Mouse (Mus musculus) embryonic fibroblast, embryonic 13.5 days (primary cell): ENCODE results near the gene Kcnh5. TPM values are rescaled to one million over a fixed set of nuclear protein-coding genes. Genes with fewer than 3 reads are reported as not detected.
A peak's percentile ranks its signal among the peaks of the same experiment; 100 is the strongest.

ENCODE experiments used
- H3K27ac ChIP-seq: 2 replicates; pipeline ENCODE4 v1.5.1; 2012; ENCODE audit warnings: low read length, control low read depth, inconsistent platforms; ENCODE audit not compliant: insufficient read depth
- H3K4me1 ChIP-seq: 2 replicates; pipeline ENCODE4 v1.6.1; 2011; ENCODE audit warnings: low read length; ENCODE audit not compliant: control insufficient read depth, insufficient read depth
- H3K4me3 ChIP-seq: 2 replicates; pipeline ENCODE4 v1.5.1; 2011; ENCODE audit warnings: mild to moderate bottlenecking, control low read depth, low read length; ENCODE audit not compliant: insufficient read depth
- CTCF ChIP-seq: IDR thresholded peaks from 2 replicates; pipeline ENCODE4 v1.5.1; 2011; ENCODE audit warnings: mild to moderate bottlenecking, control low read depth, low read length, moderate library complexity, borderline replicate concordance; ENCODE audit not compliant: insufficient read depth
- POLR2A ChIP-seq: IDR thresholded peaks from 2 replicates; pipeline ENCODE4 v1.6.1; 2011; ENCODE audit warnings: low read depth, mild to moderate bottlenecking, control low read depth, low read length, moderate library complexity
- polyA plus RNA-seq: library from polyadenylated mRNA; stranded (reverse); fragments of >200 nt; gene quantifications from 2 replicates; pipeline ENCODE4 v1.2.4, GENCODE M21; 2011; ENCODE audit warnings: low read depth; ENCODE audit not compliant: missing spikeins, insufficient read length

Kcnh5 gene
- polyA plus RNA-seq, 1 experiment: 0.12 TPM

DNA sequence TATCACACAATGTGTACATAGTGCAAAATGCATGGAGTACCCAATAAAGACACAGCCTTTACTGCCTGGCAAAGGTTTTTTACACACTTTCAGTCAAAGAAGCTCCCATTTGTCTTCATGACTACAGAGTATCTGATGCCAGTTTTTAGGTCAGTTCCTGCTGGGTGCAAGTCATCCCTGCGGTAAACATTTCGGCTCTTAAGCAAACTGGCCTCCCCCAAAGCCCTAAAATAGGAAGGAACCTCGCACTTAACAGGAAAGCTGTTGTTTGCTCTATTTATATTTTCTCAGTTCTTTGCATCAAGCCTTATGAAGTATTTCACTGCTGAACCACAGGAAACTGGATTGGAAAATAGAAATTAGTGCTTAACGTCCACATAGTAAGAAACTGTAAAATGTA is 207.7 kb downstream of the Kcnh5 start:
- Histone ChIP-seq H3K4me1 (peaks cover 2% of the 10 kb centered on the region; the same call in 1 of the 2 replicates), H3K4me3 (no peak overlapping the region), H3K27ac (no peak overlapping the region)
- TF ChIP-seq POLR2A (no peak), CTCF (no peak)

- no peak overlapping the region for H3K27ac ChIP-seq
- H3K4me1 ChIP-seq: no peaks in the 10 kb centered on the region
- TF ChIP-seq POLR2A (no peak), CTCF (no peak)
- no peak overlapping the region for H3K4me3 ChIP-seq
Observed at GRCm38 (mm10) chr12:74966266-74966665, 210.9 kb downstream of the Kcnh5 start.

DNA sequence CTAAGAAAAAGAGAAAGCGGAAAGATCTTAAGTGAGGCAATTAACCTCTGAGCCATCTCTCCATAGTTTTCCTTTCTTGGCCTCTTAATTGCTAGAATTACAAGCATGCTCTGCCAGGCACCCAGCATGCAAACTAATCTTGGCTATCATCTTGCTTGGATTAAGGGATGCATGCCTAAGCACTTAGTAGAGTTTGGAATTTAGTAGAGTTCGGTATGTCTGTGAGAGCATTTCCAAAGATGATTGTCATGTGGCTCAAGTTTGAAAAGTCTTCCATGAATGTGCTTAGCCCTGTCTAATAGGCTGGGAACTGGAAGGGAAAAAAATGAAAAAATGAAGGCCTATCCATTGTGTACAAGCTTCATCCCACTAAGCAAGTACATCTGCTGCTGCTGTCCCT is 224.5 kb downstream of the Kcnh5 start:
- H3K4me3 ChIP-seq: no peak overlapping the region
- H3K27ac ChIP-seq: peak overlapping the region; percentile 1; the same call in 1 of the 2 replicates
- TF ChIP-seq POLR2A (no peak), CTCF (no peak)
- H3K4me1 ChIP-seq: no peaks in the 10 kb centered on the region

DNA sequence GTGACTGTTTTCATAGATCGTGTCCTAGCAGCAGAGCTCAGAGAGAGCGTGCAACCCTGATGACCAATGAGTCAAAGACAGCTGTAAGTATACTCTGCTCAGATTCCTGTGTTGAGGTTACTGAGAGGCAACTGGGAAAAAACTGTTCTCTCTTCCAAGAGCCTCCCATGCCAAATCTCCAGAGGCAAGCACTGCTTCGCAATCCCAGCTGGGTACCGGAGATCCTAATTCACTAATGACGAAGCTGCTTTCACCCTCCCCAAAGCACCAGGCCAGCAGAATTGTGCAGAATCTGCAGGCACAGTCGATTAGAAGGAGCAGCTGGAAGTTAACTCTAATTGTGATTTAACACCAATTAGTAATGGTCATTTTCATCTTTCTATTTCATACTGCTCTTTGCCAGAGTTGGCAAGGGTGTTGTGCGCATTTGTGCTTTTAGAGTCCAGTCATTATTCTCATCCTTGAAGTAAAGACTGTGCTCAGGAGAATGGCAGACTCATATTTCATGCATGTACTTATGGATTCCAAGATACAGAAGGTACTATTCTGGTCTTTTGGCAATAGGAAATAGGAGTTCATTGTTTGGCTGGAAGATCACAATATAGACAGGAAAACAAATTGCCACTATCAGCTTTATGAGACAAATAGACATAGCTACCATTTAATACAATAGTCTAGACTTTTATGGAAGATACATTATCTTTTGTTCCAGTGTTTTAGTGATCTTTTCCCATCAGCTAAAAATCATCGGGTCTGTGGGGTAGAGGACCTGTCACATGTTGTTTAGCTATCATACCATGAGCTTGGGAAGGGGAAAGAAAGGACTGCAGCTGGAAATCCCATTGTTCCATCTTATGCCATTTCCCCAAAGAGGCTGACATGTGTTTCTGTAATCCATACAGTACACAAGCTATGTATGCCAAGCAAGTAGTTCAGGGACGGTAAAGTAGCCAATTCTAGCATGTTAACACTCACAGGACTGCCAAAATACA is 225.7 kb downstream of the Kcnh5 start:
- Histone ChIP-seq H3K4me1 (no peaks in the 10 kb centered on the region), H3K4me3 (no peak overlapping the region), H3K27ac (peak overlapping the region; percentile 47; the same call in 1 of the 2 replicates)
- TF ChIP-seq CTCF (no peak), POLR2A (no peak)

DNA sequence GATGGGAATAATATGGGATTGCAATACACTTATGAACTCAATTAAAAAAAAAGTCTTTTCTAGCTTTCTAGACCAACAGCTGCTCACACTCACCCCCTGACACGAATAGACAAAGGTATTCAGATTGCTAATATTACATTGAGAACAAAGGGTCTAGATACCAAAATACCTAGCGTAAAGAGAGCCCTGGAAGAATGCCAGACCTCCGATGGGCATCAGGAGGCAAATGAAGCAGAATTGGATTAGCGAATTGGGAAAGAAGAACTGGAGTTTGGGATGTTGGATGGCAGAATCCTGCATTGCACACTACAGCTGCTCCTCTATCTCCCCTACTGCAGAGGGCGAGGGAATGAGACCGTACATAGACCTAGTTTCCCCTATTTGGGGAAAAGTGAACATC is 275.8 kb downstream of the Kcnh5 start:
- no peaks in the 10 kb centered on the region for H3K4me1 ChIP-seq
- no peak overlapping the region for H3K4me3 ChIP-seq
- no peak for TF ChIP-seq CTCF
- TF ChIP-seq POLR2A: no peak
- no peak overlapping the region for H3K27ac ChIP-seq

GRCm38 (mm10) chr12:74900777-74901176 is 276.4 kb downstream of the Kcnh5 start:
- TF ChIP-seq CTCF (no peak), POLR2A (no peak)

GRCm38 (mm10) chr12:74899055-74899454 is 278.1 kb downstream of the Kcnh5 start:
- Histone ChIP-seq H3K27ac (no peak overlapping the region), H3K4me1 (no peaks in the 10 kb centered on the region), H3K4me3 (no peak overlapping the region)
- no peak for TF ChIP-seq POLR2A
- TF ChIP-seq CTCF: no peak

More at GRCm38 (mm10) chr12:74900777-74901176, 276.4 kb downstream of the Kcnh5 start:
- Histone ChIP-seq H3K4me1 (no peaks in the 10 kb centered on the region), H3K4me3 (no peak overlapping the region), H3K27ac (no peak overlapping the region)

- Histone ChIP-seq H3K4me3 (no peak overlapping the region), H3K27ac (no peak overlapping the region), H3K4me1 (no peaks in the 10 kb centered on the region)
- TF ChIP-seq CTCF: no peak
- no peak for TF ChIP-seq POLR2A
Observed at GRCm38 (mm10) chr12:74898211-74898610, 278.9 kb downstream of the Kcnh5 start.

- Histone ChIP-seq H3K27ac (no peak overlapping the region), H3K4me1 (no peaks in the 10 kb centered on the region), H3K4me3 (no peak overlapping the region)
- no peak for TF ChIP-seq POLR2A
Observed at GRCm38 (mm10) chr12:74894870-74895423, 282.2 kb downstream of the Kcnh5 start.

- no peak for TF ChIP-seq POLR2A
- TF ChIP-seq CTCF: no peak
- H3K4me1 ChIP-seq: no peaks in the 10 kb centered on the region
- H3K4me3 ChIP-seq: no peak overlapping the region
- no peak overlapping the region for H3K27ac ChIP-seq
Observed at GRCm38 (mm10) chr12:74889419-74889818, 287.7 kb downstream of the Kcnh5 start.
